21 mouse cellular contexts compared by ENCODE assay signal in the genomic region with DNA sequence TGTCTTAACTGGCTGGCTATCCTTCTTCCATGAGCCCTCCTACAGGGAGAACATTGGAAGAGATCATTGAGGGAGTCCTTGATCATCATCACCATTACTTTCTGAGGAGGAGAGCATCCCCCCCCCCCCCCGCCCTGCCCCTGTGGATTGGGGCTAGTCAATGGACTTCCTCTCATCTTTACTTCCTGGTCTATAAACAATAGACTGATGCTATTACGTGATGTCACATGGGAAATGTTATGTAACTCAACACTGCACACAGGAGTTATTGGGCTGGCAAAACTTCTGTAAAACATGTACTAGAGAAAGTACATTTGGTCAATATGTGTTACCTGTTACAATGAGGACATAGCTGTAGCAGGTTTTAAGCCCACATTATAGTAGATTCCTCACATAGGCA.
DNase-seq lines count a peak whose midpoint lies in the region; ATAC-seq and TF ChIP-seq lines count a peak whose summit lies in the region.
"Had no signal": no experiment of that assay in that cellular context is flagged by ENCODE, and none has a peak within 500 bp of the region (broad histone marks: within the 10 kb centered on the region; RNA-seq: fewer than 3 reads in every experiment).

No protein-coding gene starts in this region.

- no peak for TF ChIP-seq POLR2A in olfactory bulb, adult 2 months (IDR thresholded peaks at IDR 0.05; ENCODE audit: insufficient read depth, low read depth, low read length)

- no peak for DNase-seq in spleen, adult 18-20 months
- DNase-seq in layer of hippocampus, postnatal 36 days, result no peak
- no peak for DNase-seq in kidney, adult 18-20 months
- DNase-seq: adrenal gland, adult 8-10 months; adrenal gland, postnatal 14 days; adrenal gland, postnatal 36 days; cerebellum, adult 11-12 months; cerebellum, adult 2 months; cerebellum, adult 9-10 months; cerebellum, postnatal 25 days; forebrain, postnatal 0 days had no signal

- WGBS in olfactory bulb, adult 2 months, result 82% methylated on average over 2 of the region's 2 CpGs

- no peak overlapping the region for H3K4me3 ChIP-seq in olfactory bulb, adult 2 months (ENCODE audit: insufficient read depth, low read depth, low read length)
- H3K4me3 ChIP-seq: embryonic facial prominence, embryonic 10.5 days; embryonic facial prominence, embryonic 12.5 days; forebrain, embryonic 13.5 days; forebrain, embryonic 15.5 days had no signal

- peaks cover 32% of the 10 kb centered on the region for H3K4me1 ChIP-seq in olfactory bulb, adult 2 months (ENCODE audit: control insufficient read depth, insufficient read depth, low read length)

- no peak for TF ChIP-seq CTCF in olfactory bulb, adult 2 months (IDR thresholded peaks at IDR 0.05; ENCODE audit: insufficient read depth, low read depth, low read length)

- peak overlapping the region; percentile 80; the same call in 1 of the 2 replicates for H3K27ac ChIP-seq in olfactory bulb, adult 2 months (ENCODE audit: insufficient read depth, low read depth, low read length)
- H3K27ac ChIP-seq: embryonic facial prominence, embryonic 10.5 days; embryonic facial prominence, embryonic 12.5 days; forebrain, embryonic 13.5 days; forebrain, embryonic 15.5 days had no signal

- peak; percentile 32 for ATAC-seq in CD4-positive, CD25-positive, alpha-beta regulatory T cell, adult 4 months
- ATAC-seq in common myeloid progenitor, adult 5-6 weeks (replicated peaks; ENCODE audit: low read depth, poor library complexity, severe bottlenecking), result 0 out of 2 replicates have a peak, but pooled peaks have one; percentile 36
- ATAC-seq in inflammation-experienced regulatory T-cells, adult 6 months, result peak; percentile 46
- ATAC-seq: activated CD4-positive, CD25-positive, alpha-beta regulatory T cell, adult 4 months; forebrain, embryonic 13.5 days; forebrain, embryonic 15.5 days; forebrain, postnatal 0 days; Patski had no signal
